Mouse (Mus musculus) bone marrow macrophage, adult 2 months (primary cell): Measurements from ENCODE around the gene Vash2.

ENCODE experiments used
- CTCF ChIP-seq: IDR thresholded peaks from 2 replicates; pipeline ENCODE4 v1.5.1; 2012; ENCODE audit warnings: low read depth, mild to moderate bottlenecking, low read length, moderate library complexity
- POLR2A ChIP-seq: IDR thresholded peaks from 2 replicates; pipeline ENCODE4 v1.6.1; 2012; ENCODE audit warnings: mild to moderate bottlenecking, low read depth, low read length, borderline replicate concordance

GRCm38 (mm10) chr1:190976887-190977573, 2.1 kb downstream of the Vash2 start:
- no peak for TF ChIP-seq CTCF
- TF ChIP-seq POLR2A, result no peak
